Mouse (Mus musculus) lung, adult 18-20 months (tissue): ENCODE results near the gene Sfta2.

Experiments used
- DNase-seq, 2 experiments: peaks; one replicate each; pipeline ENCODE4 v3.0.0; 2022; ENCODE audit warnings: mixed read lengths in 2 of 2

The Sfta2 gene

GRCm38 (mm10) chr17:35680591-35680990 is 79.2 kb downstream of the Sfta2 start:
- no peak for DNase-seq

- no peak for DNase-seq
Measured at GRCm38 (mm10) chr17:35681986-35682385, 80.6 kb downstream of the Sfta2 start.

GRCm38 (mm10) chr17:35685061-35685460 is 83.7 kb downstream of the Sfta2 start:
- no peak for DNase-seq

GRCm38 (mm10) chr17:35688347-35689175 is 87.2 kb downstream of the Sfta2 start:
- no peak for DNase-seq

GRCm38 (mm10) chr17:35689936-35690645 is 88.7 kb downstream of the Sfta2 start:
- DNase-seq = no peak

GRCm38 (mm10) chr17:35691811-35692210 is 90.5 kb downstream of the Sfta2 start:
- DNase-seq = no peak

GRCm38 (mm10) chr17:35692368-35692767 is 91.0 kb downstream of the Sfta2 start:
- no peak for DNase-seq

- no peak for DNase-seq
Measured at GRCm38 (mm10) chr17:35693906-35694305, 92.6 kb downstream of the Sfta2 start.

- DNase-seq = no peak
Measured at GRCm38 (mm10) chr17:35695289-35695688, 93.9 kb downstream of the Sfta2 start.

GRCm38 (mm10) chr17:35696691-35697090 is 95.3 kb downstream of the Sfta2 start:
- no peak for DNase-seq

GRCm38 (mm10) chr17:35697429-35697758 is 96.0 kb downstream of the Sfta2 start:
- no peak for DNase-seq

GRCm38 (mm10) chr17:35697759-35698500 is 96.6 kb downstream of the Sfta2 start:
- no peak for DNase-seq

GRCm38 (mm10) chr17:35698501-35698883 is 97.1 kb downstream of the Sfta2 start:
- no peak for DNase-seq

- peak; percentile 90 to 93 for DNase-seq
Measured at GRCm38 (mm10) chr17:35699919-35700318, 98.6 kb downstream of the Sfta2 start.
